Mouse (Mus musculus): ENCODE measurements around the gene Zbtb42.

DNA sequence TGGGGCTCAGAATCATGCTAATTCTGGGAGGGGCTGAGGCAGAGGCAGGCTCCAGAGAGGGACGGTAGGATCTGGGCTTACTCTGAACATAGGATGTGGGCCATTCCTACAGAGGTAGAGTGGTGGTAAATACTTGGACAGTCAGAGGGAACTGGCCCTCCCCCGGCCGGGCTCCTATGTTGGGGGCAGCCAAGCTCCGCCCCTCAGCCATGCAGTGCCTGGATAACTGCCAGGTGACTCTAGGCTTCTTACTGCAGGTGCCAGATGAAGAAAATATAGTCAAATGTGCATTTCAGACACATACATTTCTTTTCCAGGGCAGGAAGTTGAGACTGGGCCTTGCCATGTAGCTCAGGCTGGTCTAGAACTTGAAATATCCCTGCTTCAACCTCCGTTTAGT is 1.6 kb upstream of the Zbtb42 start:
- TF ChIP-seq EP300 (IDR thresholded peaks at IDR 0.05; ENCODE audit: low read depth) (no peak), CTCF (IDR thresholded peaks at IDR 0.05; ENCODE audit: low read depth) (no peak)

All from liver, postnatal 0 days (tissue).